Mouse (Mus musculus): Measurements from ENCODE around the gene Frs3.
A peak's percentile ranks its signal among the peaks of the same experiment; 100 is the strongest.
"Not testable (repeated sequence)": the region's sequence is repeated elsewhere in the genome, so short reads cannot be mapped to it uniquely, and the experiment has no call there.

Gene Frs3

DNA sequence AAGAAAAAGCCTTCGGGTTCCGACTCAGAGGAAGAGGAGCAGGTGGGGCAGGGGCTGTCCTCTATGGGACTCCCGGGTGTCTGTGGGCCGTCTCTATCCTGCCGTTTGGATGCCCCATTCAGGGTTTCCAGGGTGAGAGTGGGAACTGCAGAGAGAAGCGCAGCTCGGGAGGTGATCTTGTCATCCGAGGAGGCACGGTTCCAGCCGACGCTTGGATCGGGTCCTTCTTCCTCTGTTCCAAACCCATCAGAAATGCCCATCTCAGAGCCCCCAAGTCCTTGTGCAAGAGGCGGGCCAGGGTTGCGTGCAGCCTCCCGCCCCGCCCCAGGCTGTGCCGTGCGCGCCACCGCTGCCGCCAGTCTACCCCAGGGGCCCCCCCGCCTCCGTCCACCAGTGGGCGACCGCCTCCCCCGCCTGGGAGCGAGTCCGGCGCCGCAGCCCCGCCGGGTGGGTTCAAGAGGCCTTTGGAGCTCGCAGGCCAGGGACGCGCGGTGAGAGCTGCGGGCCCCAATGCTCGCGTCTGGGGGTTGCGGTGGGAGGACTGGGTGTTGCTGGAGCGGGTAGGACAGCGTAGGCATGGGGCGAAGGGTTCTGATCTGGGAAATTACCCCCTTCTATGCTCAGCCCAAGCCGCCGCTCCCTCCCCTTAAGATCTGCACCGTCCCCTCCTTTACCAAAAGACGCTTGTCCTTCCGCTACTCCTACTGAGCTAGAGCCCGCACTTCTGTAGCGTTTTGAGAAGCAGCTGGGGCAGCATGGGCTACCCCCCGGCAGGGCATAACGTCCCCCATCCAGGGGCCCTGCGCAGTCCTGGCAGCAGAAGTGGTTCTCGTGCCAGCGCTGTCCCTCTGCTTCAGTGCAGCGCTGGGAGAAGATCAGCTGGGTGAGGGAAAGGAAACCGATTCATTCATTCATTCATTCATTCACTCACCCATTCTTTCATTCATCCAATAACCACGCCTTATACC lies at the start of gene Frs3:
Gene Frs3 (plus strand): TSS at position 423 of the 968 bp plus-strand sequence.
- DNase-seq (ENCODE audit: extremely low read depth, low read depth, low spot score) = no peak

DNA sequence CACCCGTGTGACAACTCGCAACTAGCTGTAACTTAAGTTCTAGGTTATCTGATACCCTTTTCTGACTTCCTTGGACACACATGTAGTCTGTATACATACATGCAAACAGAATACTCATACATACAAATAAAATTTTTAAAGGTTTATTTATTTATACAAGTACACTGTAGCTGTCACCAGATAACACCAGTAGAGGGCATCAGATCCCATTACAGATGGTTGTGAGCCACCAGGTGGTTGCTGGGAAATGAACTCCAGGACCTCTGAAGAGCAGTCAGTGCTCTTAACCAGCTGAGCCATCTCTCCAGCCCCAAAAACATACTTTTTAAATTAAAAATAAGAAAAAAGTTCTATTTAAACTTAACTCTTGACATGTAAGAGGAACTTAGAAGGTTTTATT lies 45.8 kb upstream of the Frs3 start:
- no peak for DNase-seq (ENCODE audit: extremely low read depth, low read depth, low spot score)

- no peak for DNase-seq (ENCODE audit: extremely low read depth, low read depth, low spot score)
Observed at GRCm38 (mm10) chr17:47646683-47647082, 42.1 kb upstream of the Frs3 start.

DNA sequence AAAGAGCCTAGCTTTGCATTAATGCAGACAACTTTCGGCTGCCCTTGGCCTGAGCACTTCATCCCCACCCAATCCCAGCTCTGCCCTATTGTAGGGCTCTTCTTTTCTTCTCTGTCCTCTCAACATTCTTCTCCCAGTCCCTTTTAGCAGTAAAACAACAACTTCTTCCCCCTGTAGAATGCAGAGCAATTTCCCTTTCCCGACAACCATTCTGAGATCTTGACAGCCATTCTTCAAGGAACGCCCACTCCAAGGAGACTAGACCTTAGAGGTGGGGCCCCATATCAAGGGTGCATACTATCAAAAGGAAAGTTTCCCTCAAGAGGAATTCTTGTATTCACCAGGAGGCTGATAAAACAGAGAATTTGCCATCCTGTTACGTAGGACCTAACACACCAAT lies 39.9 kb upstream of the Frs3 start:
- no peak for DNase-seq (ENCODE audit: extremely low read depth, low read depth, low spot score)

DNA sequence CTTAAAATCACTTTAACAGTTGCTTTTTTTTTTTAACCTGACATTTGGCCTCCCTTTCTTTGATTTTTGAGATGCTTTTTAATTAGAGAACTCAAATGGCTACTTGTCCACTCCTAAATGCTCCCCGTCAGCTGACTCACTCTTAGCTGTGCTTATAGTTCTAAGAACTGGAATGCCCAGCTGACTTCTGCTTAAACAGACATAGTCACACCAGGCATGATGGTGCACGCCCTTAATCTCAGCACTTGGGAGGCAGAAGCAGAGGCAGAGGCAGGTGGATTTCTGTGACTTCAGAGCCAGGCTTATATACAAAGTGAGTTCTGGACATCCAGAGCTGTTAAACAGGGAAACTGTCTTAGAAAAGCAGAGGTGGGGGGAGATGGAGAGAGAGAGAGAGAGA lies 36.9 kb upstream of the Frs3 start:
- no peak for DNase-seq (ENCODE audit: extremely low read depth, low read depth, low spot score)

DNA sequence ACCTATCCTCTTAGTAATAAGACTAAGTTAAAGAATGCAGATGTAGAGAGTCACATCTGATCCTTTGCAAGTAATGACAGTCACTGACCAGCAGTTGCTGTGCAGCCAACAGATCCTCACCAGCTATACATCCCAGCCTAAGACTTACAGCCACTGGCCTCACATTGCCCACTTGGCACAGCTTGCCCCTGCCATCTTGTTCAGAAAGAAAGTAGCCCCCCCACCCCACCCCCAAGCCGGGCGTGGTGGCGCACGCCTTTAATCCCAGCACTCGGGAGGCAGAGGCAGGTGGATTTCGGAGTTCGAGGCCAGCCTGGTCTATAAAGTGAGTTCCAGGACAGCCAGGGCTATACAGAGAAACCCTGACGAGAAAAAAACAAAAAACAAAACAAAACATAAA lies 34.5 kb upstream of the Frs3 start:
- DNase-seq (ENCODE audit: extremely low read depth, low read depth, low spot score) = not testable (repeated sequence)

DNA sequence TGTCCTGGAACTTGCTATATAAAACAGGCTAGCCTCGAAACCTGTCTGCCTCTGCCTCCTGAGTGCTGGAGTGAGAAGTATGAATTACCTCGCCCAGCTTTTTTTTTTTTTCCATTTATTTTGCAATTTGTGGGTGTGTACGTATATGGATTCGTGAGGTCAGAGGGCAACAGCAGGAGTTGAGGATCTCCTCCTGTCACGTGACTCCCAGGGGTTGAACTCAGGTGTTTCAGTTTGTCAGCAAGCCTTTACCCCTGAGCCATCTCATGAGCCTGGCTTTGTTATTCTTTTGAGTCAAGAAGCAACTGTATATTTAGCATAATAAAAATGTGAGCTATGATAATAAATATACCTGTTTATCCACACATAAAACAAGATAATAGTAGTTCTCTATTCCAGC lies 33.1 kb upstream of the Frs3 start:
- no peak for DNase-seq (ENCODE audit: extremely low read depth, low read depth, low spot score)

- DNase-seq (ENCODE audit: extremely low read depth, low read depth, low spot score) = no peak
Observed at GRCm38 (mm10) chr17:47657901-47658300, 30.9 kb upstream of the Frs3 start.

GRCm38 (mm10) chr17:47658741-47659243 lies 30.0 kb upstream of the Frs3 start:
- DNase-seq (ENCODE audit: extremely low read depth, low read depth, low spot score) = no peak

DNA sequence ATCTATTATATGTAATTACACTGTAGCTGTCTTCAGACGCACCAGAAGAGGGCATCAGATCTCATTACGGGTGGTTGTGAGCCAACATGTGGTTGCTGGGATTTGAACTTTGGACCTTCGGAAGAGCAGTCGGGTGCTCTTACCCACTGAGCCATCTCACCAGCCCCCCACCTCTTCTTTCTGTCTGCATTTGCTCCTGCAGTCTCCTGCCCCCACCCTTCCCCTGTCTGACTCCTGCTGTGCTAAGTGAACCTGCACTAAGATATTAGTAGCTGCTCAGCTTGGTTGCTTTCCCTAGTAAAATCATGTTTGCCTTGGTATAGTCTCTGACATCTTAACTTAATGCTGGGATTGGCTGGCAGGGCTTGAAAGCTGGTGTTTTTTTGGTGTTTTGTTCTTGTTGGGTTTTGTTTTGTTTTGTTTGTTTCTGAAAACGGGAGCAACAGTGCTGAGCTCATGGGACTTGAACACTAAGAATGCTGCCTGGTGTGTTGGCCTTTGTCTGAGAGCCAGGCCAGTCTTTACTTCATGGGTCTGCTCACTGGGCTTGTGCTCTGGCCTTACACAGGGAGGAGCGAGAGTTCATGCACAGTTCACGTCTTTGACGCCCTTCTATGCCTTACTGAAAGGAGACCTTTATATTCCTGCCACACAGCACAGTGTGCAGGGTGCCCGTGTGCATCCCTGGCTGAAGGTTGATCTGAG lies 25.7 kb upstream of the Frs3 start:
- no peak for DNase-seq (ENCODE audit: extremely low read depth, low read depth, low spot score)

GRCm38 (mm10) chr17:47664474-47664873 lies 24.4 kb upstream of the Frs3 start:
- no peak for DNase-seq (ENCODE audit: extremely low read depth, low read depth, low spot score)

- no peak for DNase-seq (ENCODE audit: extremely low read depth, low read depth, low spot score)
Observed at GRCm38 (mm10) chr17:47669166-47669565, 19.7 kb upstream of the Frs3 start.

DNA sequence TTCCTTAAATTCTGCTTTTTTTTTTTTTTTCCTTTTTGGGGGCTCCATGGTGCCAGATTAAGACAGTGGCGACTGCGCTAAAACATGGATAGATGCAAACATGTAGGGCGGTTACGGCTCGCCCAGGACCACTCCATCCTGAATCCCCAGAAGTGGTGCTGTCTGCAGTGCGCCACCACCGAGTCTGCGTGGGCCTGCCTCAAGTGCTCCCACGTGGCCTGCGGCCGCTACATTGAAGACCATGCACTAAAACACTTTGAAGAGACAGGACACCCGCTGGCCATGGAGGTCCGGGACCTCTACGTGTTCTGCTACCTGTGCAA lies 16.9 kb upstream of the Frs3 start:
- DNase-seq (ENCODE audit: extremely low read depth, low read depth, low spot score) = no peak

- no peak for DNase-seq (ENCODE audit: extremely low read depth, low read depth, low spot score)
Observed at GRCm38 (mm10) chr17:47672311-47673111, 16.3 kb upstream of the Frs3 start.

DNA sequence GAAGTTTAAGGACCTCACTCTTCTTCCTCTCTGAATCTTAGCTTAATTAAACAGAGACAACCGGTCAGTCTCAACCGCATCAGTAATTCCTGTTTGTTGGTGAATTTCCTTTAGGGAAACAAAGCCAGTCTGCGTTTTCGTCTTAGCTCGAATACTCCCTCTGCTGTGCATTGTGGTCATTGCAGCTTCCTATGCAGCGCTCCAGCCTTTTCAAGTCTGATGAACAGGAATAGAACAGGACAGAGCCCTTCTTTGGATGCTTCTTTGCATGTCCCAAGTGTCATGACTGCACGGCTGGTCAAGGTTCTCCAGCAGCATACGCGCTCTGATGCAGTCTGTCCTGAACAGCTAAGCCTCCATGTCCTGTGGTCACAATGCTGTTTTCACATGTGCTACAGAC lies 12.2 kb upstream of the Frs3 start:
- no peak for DNase-seq (ENCODE audit: extremely low read depth, low read depth, low spot score)

DNA sequence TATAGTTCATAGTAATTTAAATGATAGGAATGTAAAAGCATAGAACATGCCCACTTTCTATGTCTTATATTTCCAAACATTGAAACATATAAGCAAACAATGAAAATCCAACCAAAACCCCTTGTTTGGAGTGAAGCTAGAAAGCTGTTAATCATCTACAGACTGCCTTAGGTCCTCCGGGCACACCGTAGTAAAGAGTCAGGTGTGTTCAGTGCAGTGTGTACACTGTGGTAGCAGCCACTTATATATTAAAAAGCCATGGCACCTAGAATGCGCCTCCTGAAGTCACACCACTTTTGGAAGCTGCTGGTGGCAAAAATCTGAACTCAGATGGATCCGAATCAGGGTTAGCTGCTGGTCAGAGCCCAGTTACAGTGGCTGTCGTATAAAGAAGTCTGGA lies 10.6 kb upstream of the Frs3 start:
- no peak for DNase-seq (ENCODE audit: extremely low read depth, low read depth, low spot score)

DNA sequence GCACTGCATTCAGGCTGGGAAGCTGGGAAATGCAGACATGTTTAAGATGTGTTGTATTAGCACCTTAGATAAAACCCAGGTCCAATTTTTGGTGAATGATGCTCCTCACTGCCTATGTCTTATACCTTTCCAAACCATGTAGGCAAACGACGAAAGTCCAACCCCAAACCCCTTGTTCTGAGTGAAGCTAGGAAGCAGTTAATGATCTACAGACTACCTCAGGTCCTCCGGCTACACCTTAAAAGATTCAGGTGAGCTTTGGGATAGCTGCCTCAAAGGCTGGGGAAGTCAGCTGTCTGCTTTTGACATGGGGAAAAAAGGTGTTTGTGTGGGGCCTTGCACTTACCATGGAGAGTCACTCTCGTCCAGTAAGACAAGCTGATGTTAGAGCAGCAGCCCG lies 10.1 kb upstream of the Frs3 start:
- no peak for DNase-seq (ENCODE audit: extremely low read depth, low read depth, low spot score)

- DNase-seq (ENCODE audit: extremely low read depth, low read depth, low spot score) = no peak
Observed at GRCm38 (mm10) chr17:47682836-47683235, 6.0 kb upstream of the Frs3 start.

DNA sequence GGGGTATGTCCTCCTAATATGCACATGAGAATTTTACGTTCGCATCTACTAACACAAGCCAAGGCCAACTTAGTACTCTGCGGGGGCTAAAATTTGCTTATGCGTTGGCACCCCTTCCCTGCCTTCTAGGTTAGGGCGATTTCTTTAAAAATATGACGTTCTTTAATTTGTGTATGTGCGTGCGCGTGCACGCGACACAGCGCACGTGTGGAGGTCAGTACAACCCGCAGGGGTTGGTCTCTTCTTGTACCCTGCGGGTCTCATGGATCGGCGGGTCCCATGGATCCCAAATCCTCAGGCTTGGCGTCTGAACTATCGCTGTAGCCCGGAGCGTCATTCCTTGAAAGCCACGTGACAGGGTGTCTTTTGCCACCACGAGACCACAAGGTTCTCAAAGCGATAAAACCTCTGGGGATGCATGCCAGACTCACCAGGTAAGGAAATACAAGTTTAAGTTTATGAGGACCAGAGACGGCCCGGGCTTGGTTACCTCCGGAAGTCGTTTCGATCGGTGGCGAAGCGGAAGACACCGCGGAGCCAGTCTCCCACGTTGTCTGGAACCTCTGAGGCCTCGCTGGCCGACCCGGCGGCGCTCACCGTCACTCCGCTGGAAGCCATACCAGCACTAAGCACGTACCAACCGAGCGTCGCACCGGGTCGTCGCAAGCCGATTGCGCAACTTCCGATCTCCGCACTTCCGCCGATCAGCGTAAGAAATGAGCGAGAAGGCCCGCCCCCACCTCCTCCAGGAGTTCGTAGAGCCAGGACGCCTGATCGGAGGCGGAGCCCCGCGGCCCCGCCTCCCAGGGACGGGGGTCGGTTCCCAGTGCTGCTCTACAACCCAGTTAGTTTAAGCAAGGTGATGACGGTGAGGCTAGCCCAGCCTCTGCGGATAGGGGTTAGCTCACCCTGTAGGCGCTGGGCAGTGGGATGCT lies 1.2 kb upstream of the Frs3 start:
- DNase-seq (ENCODE audit: extremely low read depth, low read depth, low spot score) = peak; percentile 71

DNA sequence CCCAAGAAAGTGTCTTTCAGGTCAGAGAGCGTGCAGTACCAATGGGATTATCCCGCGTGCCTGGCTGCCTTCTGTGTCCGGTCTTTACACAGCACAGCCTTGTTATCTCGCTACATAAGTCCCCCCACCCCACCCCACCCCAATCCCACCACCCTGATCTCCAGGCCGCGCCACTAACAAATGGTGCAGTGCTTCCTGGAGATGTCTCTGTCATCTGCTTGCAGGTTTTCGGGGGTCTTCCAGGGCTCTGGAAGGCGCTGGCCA lies 554 bp upstream of the Frs3 start, which contains the start of gene Tomm6:
Gene Tomm6 (minus strand): TSS at position 43 of the 264 bp plus-strand sequence.
- DNase-seq (ENCODE audit: extremely low read depth, low read depth, low spot score) = no peak

Measured in fat pad, adult 2 months (tissue).